Mouse (Mus musculus) kidney, adult 2 months (tissue): ENCODE measurements around the gene Unc5a.

Source experiments
- CTCF ChIP-seq: fragments of 200-500 bp; conservative IDR thresholded peaks from 2 replicates; pipeline ENCODE4 v1.5.1; 2011; ENCODE audit warnings: low read depth, mild to moderate bottlenecking, control low read depth, low read length, moderate library complexity, mixed read lengths; ENCODE audit not compliant: insufficient read depth, insufficient read length
- POLR2A ChIP-seq: fragments of 200-500 bp; IDR thresholded peaks from one replicate; pipeline ENCODE4 v1.6.1; 2011; ENCODE audit warnings: low read depth, low read length, control low read depth

- TF ChIP-seq CTCF: no peak
- TF ChIP-seq POLR2A: no peak
Observed at GRCm38 (mm10) chr13:54987405-54987804, 38.2 kb downstream of the Unc5a start.
